Mouse (Mus musculus): ENCODE measurements at regions not wholly inside any gene's neighbourhood (a gene's known extent, or its start where the extent isn't known, plus 50 kb on each side); places are given as distances from the start of the nearest gene placed in this dataset.

- no peak for TF ChIP-seq POLR2A (IDR thresholded peaks at IDR 0.05; ENCODE audit: insufficient read depth, low read length)
- no peak for TF ChIP-seq CTCF (IDR thresholded peaks at IDR 0.05; ENCODE audit: low read depth, low read length)
- no peak for TF ChIP-seq EP300 (IDR thresholded peaks at IDR 0.05; ENCODE audit: insufficient read depth, low read depth, low read length)
These were observed 236.1 kb upstream of the Gjb5 start for GRCm38 (mm10) chr4:127594081-127594480.
